Mouse (Mus musculus): Measurements from ENCODE around the gene Vars2. TPM values are rescaled to one million over a fixed set of nuclear protein-coding genes. Genes with fewer than 3 reads are reported as not detected.

The Vars2 gene
- polyA plus RNA-seq, 1 experiment: 18.1 TPM

GRCm38 (mm10) chr17:35626537-35626936, 40.9 kb downstream of the Vars2 start, which contains the start of gene Gm9573:
TSS of gene Gm9573 (minus strand) at chr17:35626637.
- Histone ChIP-seq H3K4me1 (ENCODE audit: control insufficient read depth, insufficient read depth, insufficient read length, low read length) (no peaks in the 10 kb centered on the region), H3K27ac (replicated peaks; ENCODE audit: low read depth, low read length) (no peak within 1 kb of the TSS), H3K4me3 (ENCODE audit: insufficient read depth, low read depth, low read length) (no peak within 1 kb of the TSS)

GRCm38 (mm10) chr17:35617127-35617526, 50.3 kb downstream of the Vars2 start:
- Histone ChIP-seq H3K4me3 (ENCODE audit: insufficient read depth, low read depth, low read length) (no peak overlapping the region), H3K4me1 (ENCODE audit: control insufficient read depth, insufficient read depth, insufficient read length, low read length) (no peaks in the 10 kb centered on the region), H3K27ac (replicated peaks; ENCODE audit: low read depth, low read length) (no peak overlapping the region)

Other genes starting within 250 kb of the Vars2 start
- 6.4 and 9.4 TPM in 2 replicates for gene H2-Q6, start 242.7 kb downstream of the Vars2 start, polyA plus RNA-seq (2012; ENCODE audit: insufficient read depth, insufficient read length, missing spikeins)
- 9.1 and 23.4 TPM in 2 replicates for gene H2-Q7, start 228.4 kb downstream of the Vars2 start, polyA plus RNA-seq (2012; ENCODE audit: insufficient read depth, insufficient read length, missing spikeins)
- 164 and 201 TPM in 2 replicates for gene H2-Q10, start 197.5 kb downstream of the Vars2 start, polyA plus RNA-seq (2012; ENCODE audit: insufficient read depth, insufficient read length, missing spikeins)
- gene Pou5f1, start 161.6 kb downstream of the Vars2 start, polyA plus RNA-seq (2012; ENCODE audit: insufficient read depth, insufficient read length, missing spikeins): not detected in 2 replicates
- gene Tcf19, start 150.8 kb downstream of the Vars2 start, polyA plus RNA-seq (2012; ENCODE audit: insufficient read depth, insufficient read length, missing spikeins): 1.1 and 3.6 TPM in 2 replicates
- gene Cchcr1, start 150.5 kb downstream of the Vars2 start, polyA plus RNA-seq (2012; ENCODE audit: insufficient read depth, insufficient read length, missing spikeins): 0.88 and 2.3 TPM in 2 replicates
- gene Psors1c2, start 134.4 kb downstream of the Vars2 start, polyA plus RNA-seq (2012; ENCODE audit: insufficient read depth, insufficient read length, missing spikeins): not detected in 2 replicates
- 19.7 TPM in 2 replicates for gene Cdsn, start 115.5 kb downstream of the Vars2 start, polyA plus RNA-seq (2012; ENCODE audit: insufficient read depth, insufficient read length, missing spikeins)
- gene 2300002M23Rik, start 100.1 kb downstream of the Vars2 start, polyA plus RNA-seq (2012; ENCODE audit: insufficient read depth, insufficient read length, missing spikeins): not detected in 2 replicates
- gene Sfta2, start 66.0 kb downstream of the Vars2 start, polyA plus RNA-seq (2012; ENCODE audit: insufficient read depth, insufficient read length, missing spikeins): not detected in 2 replicates
- not detected in 2 replicates for gene Gm9573, start 41.0 kb downstream of the Vars2 start, polyA plus RNA-seq (2012; ENCODE audit: insufficient read depth, insufficient read length, missing spikeins)
- gene Mucl3, start 23.9 kb downstream of the Vars2 start, polyA plus RNA-seq (2012; ENCODE audit: insufficient read depth, insufficient read length, missing spikeins): not detected in 2 replicates
- gene Gtf2h4, start 6.1 kb upstream of the Vars2 start, polyA plus RNA-seq (2012; ENCODE audit: insufficient read depth, insufficient read length, missing spikeins): 16.3 and 19.0 TPM in 2 replicates
- 4.2 and 4.5 TPM in 2 replicates for gene Ddr1, start 37.0 kb upstream of the Vars2 start, polyA plus RNA-seq (2012; ENCODE audit: insufficient read depth, insufficient read length, missing spikeins)
- gene Ier3, start 154.1 kb upstream of the Vars2 start, polyA plus RNA-seq (2012; ENCODE audit: insufficient read depth, insufficient read length, missing spikeins): 19.2 and 52.4 TPM in 2 replicates
- 38.1 and 61.2 TPM in 2 replicates for gene Flot1, start 155.6 kb upstream of the Vars2 start, polyA plus RNA-seq (2012; ENCODE audit: insufficient read depth, insufficient read length, missing spikeins)
- gene Tubb5, start 170.7 kb upstream of the Vars2 start, polyA plus RNA-seq (2012; ENCODE audit: insufficient read depth, insufficient read length, missing spikeins): 32.5 and 58.6 TPM in 2 replicates
- gene Mdc1, start 173.9 kb upstream of the Vars2 start, polyA plus RNA-seq (2012; ENCODE audit: insufficient read depth, insufficient read length, missing spikeins): 3.0 and 3.3 TPM in 2 replicates
- gene Nrm, start 193.7 kb upstream of the Vars2 start, polyA plus RNA-seq (2012; ENCODE audit: insufficient read depth, insufficient read length, missing spikeins): 1.4 and 2.8 TPM in 2 replicates
- gene Ppp1r18, start 198.0 kb upstream of the Vars2 start, polyA plus RNA-seq (2012; ENCODE audit: insufficient read depth, insufficient read length, missing spikeins): 7.4 and 8.8 TPM in 2 replicates
- 17.0 and 26.4 TPM in 2 replicates for gene Dhx16, start 212.2 kb upstream of the Vars2 start, polyA plus RNA-seq (2012; ENCODE audit: insufficient read depth, insufficient read length, missing spikeins)
- 125 and 142 TPM in 2 replicates for gene 2310061I04Rik, start 229.8 kb upstream of the Vars2 start, polyA plus RNA-seq (2012; ENCODE audit: insufficient read depth, insufficient read length, missing spikeins)
- gene Atat1, start 242.5 kb upstream of the Vars2 start, polyA plus RNA-seq (2012; ENCODE audit: insufficient read depth, insufficient read length, missing spikeins): 19.1 and 42.2 TPM in 2 replicates
- 111 and 132 TPM in 2 replicates for gene Mrps18b, start 248.8 kb upstream of the Vars2 start, polyA plus RNA-seq (2012; ENCODE audit: insufficient read depth, insufficient read length, missing spikeins)
- gene Ppp1r10, start 248.8 kb upstream of the Vars2 start, polyA plus RNA-seq (2012; ENCODE audit: insufficient read depth, insufficient read length, missing spikeins): 13.4 and 49.3 TPM in 2 replicates

Data from brown adipose tissue, adult 24 weeks (tissue).